Mouse (Mus musculus) layer of hippocampus, postnatal 14 days (tissue): ENCODE measurements around the gene Zfp454. TPM values are rescaled to one million over a fixed set of nuclear protein-coding genes. Genes with fewer than 3 reads are reported as not detected.
A peak's percentile ranks its signal among the peaks of the same experiment; 100 is the strongest.

Source experiments
- DNase-seq, 2 experiments: peaks; one replicate each; pipeline ENCODE4 v3.0.0; 2021 to 2022; ENCODE audit warnings: low spot score in 2 of 2, mixed read lengths in 1 of 2
- total RNA-seq, 2 experiments: library from RNA; stranded (reverse); gene quantifications; 2 replicates each; pipeline ENCODE4 v1.2.3; 2021

The Zfp454 gene
- total RNA-seq, 2 experiments from 2014 or later = 6.1 to 6.5 TPM

GRCm38 (mm10) chr11:50845951-50846350, 41.5 kb downstream of the Zfp454 start:
- DNase-seq = no peak

GRCm38 (mm10) chr11:50841023-50841735, 46.3 kb downstream of the Zfp454 start, which contains the start of gene Zfp879:
Gene Zfp879 (minus strand): TSS chr11:50841552.
- peak; percentile 91 to 97 for DNase-seq

- DNase-seq = no peak
Observed at GRCm38 (mm10) chr11:50835727-50836126, 51.7 kb downstream of the Zfp454 start.

- peak; percentile 83 to 93 for DNase-seq
Observed at GRCm38 (mm10) chr11:50827010-50827953, 60.2 kb downstream of the Zfp454 start, which contains the start of gene Zfp354c. Gene Zfp354c (minus strand): TSS chr11:50827724.

GRCm38 (mm10) chr11:50826214-50826613, 61.2 kb downstream of the Zfp454 start:
- DNase-seq = no peak

Other genes with a start within 250 kb of the Zfp454 start
- 10 to 100 TPM; 46.4 to 51.7 TPM for gene Zfp354c, start 59.9 kb downstream of the Zfp454 start, total RNA-seq
- gene Zfp879, start 46.1 kb downstream of the Zfp454 start, total RNA-seq = 1 to 10 TPM; 3.1 to 4.4 TPM
- not detected for gene Grm6, start 37.0 kb downstream of the Zfp454 start, total RNA-seq
- gene Zfp2, start 28.5 kb upstream of the Zfp454 start, total RNA-seq = 10 to 100 TPM; 16.4 to 18.0 TPM
- gene Zfp354b, start 44.0 kb upstream of the Zfp454 start, total RNA-seq = 1 to 10 TPM; 4.8 to 6.6 TPM
- gene 4933414I15Rik, start 56.1 kb upstream of the Zfp454 start, total RNA-seq = not detected
- not detected for gene Prop1, start 66.1 kb upstream of the Zfp454 start, total RNA-seq
- not detected for gene Olfr1378, start 78.9 kb upstream of the Zfp454 start, total RNA-seq
- not detected for gene Olfr1377, start 94.3 kb upstream of the Zfp454 start, total RNA-seq
- not detected for gene Olfr51, start 115.9 kb upstream of the Zfp454 start, total RNA-seq
- gene Olfr54, start 126.6 kb upstream of the Zfp454 start, total RNA-seq = not detected
- not detected for gene Olfr1375, start 160.5 kb upstream of the Zfp454 start, total RNA-seq
- gene Zfp354a, start 171.6 kb upstream of the Zfp454 start, total RNA-seq = 1 to 10 TPM; 7.7 to 9.6 TPM